Mouse (Mus musculus): ENCODE results near the gene Gm8897.
"Not testable (repeated sequence)": the region's sequence is repeated elsewhere in the genome, so short reads cannot be mapped to it uniquely, and the experiment has no call there.

The Gm8897 gene

GRCm38 (mm10) chr5:11416118-11416517 is at the start of gene Gm8897:
Gene Gm8897 (plus strand): TSS chr5:11416418.
- not testable (repeated sequence) for DNase-seq

- DNase-seq, result not testable (repeated sequence)
Measured at GRCm38 (mm10) chr5:11416691-11417090, 473 bp downstream of the Gm8897 start.
